ENCODE assay signal across 23 mouse cellular contexts in the genomic region with DNA sequence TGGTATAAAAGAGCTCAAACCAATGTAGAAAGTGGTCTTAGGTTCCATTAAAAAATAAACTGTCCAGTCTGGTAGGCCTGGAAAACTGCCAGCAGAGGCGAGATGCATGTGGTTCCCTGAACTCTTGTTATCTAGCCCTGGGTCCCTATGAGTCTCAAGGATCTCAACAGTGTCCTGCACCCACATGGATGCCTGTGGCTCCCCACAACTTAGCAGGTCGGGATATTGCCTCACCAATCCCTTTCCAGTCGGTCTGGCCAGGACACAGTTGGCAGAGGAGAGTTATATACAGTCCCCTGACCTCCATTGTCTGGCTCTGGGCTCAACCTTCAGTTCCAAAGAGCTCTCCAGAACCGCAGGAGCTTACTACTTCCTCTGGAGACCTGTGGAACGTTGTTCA.
A peak's percentile ranks its signal among the peaks of the same experiment; 100 is the strongest.
DNase-seq lines count a peak whose midpoint lies in the region; ATAC-seq and TF ChIP-seq lines count a peak whose summit lies in the region.
"Had no signal": no experiment of that assay in that cellular context is flagged by ENCODE, and none has a peak within 500 bp of the region (broad histone marks: within the 10 kb centered on the region; RNA-seq: fewer than 3 reads in every experiment).

No protein-coding gene starts in this region.

- no peak overlapping the region for H3K9ac ChIP-seq in lung, embryonic 14.5 days
- H3K9ac ChIP-seq: embryonic facial prominence, embryonic 12.5 days; forebrain, embryonic 13.5 days; forebrain, embryonic 15.5 days; forebrain, postnatal 0 days had no signal

- no peak for TF ChIP-seq CTCF in lung, embryonic 14.5 days (IDR thresholded peaks at IDR 0.05; ENCODE audit: low read depth)

- H3K4me1 ChIP-seq in lung, embryonic 14.5 days (ENCODE audit: insufficient read depth), result no peaks in the 10 kb centered on the region
- H3K4me1 ChIP-seq: embryonic facial prominence, embryonic 10.5 days; embryonic facial prominence, embryonic 12.5 days; forebrain, embryonic 13.5 days; forebrain, embryonic 15.5 days had no signal

- H3K4me3 ChIP-seq in lung, embryonic 14.5 days (ENCODE audit: low read depth, low read length), result no peak overlapping the region
- H3K4me3 ChIP-seq: embryonic facial prominence, embryonic 10.5 days; embryonic facial prominence, embryonic 12.5 days; forebrain, embryonic 13.5 days; forebrain, embryonic 15.5 days had no signal

- no peaks in the 10 kb centered on the region for H3K9me3 ChIP-seq in lung, embryonic 14.5 days (ENCODE audit: low read depth, low read length)
- H3K9me3 ChIP-seq: embryonic facial prominence, embryonic 10.5 days; embryonic facial prominence, embryonic 12.5 days; forebrain, embryonic 13.5 days; forebrain, embryonic 15.5 days had no signal

- no peak overlapping the region for H3K4me2 ChIP-seq in lung, embryonic 14.5 days
- H3K4me2 ChIP-seq: embryonic facial prominence, embryonic 12.5 days; forebrain, embryonic 13.5 days; forebrain, embryonic 15.5 days had no signal

- no peaks in the 10 kb centered on the region for H3K36me3 ChIP-seq in lung, embryonic 14.5 days (ENCODE audit: insufficient read depth)
- H3K36me3 ChIP-seq: embryonic facial prominence, embryonic 10.5 days; embryonic facial prominence, embryonic 12.5 days; forebrain, embryonic 15.5 days; G1E had no signal

- H3K27ac ChIP-seq in lung, embryonic 14.5 days (ENCODE audit: low read depth), result no peak overlapping the region
- H3K27ac ChIP-seq: embryonic facial prominence, embryonic 10.5 days; embryonic facial prominence, embryonic 12.5 days; forebrain, embryonic 13.5 days; forebrain, embryonic 15.5 days had no signal

- DNase-seq in adrenal gland, postnatal 10 days, result peak; percentile 10
- DNase-seq in adrenal gland, adult (ENCODE audit: inconsistent age in 2 of 2, low spot score in 1 of 2), result no peak
- peak; percentile 70 for DNase-seq in heart, adult 11 months
- no peak for DNase-seq in heart, adult 8-10 months (ENCODE audit: low spot score)
- peak; percentile 4 for DNase-seq in lung, embryonic 14.5 days
- no peak for DNase-seq in lung, postnatal 36 days
- DNase-seq: adrenal gland, adult 8-10 months; adrenal gland, postnatal 36 days; B cell, adult 2 months; cerebellum, adult 11-12 months; cerebellum, adult 2 months; cerebellum, adult 9-10 months; cerebellum, postnatal 25 days; forebrain, postnatal 0 days had no signal

- H3K27me3 ChIP-seq in lung, embryonic 14.5 days (ENCODE audit: insufficient read depth, low read length), result no peaks in the 10 kb centered on the region
- H3K27me3 ChIP-seq: CH12.LX; embryonic facial prominence, embryonic 12.5 days; forebrain, embryonic 13.5 days; forebrain, embryonic 15.5 days; Patski had no signal

- 74% methylated on average over 5 of the region's 5 CpGs for WGBS in lung, embryonic 14.5 days

- ATAC-seq in lung, embryonic 14.5 days (ENCODE audit: insufficient read depth), result no peak
- ATAC-seq: activated CD4-positive, CD25-positive, alpha-beta regulatory T cell, adult 4 months; CD4-positive, CD25-positive, alpha-beta regulatory T cell, adult 4 months; forebrain, embryonic 13.5 days; forebrain, embryonic 15.5 days; forebrain, postnatal 0 days; Patski had no signal

Comparison
In these comparisons a context has a peak if more than half of its experiments do, and no peak if none do; other contexts are left out.
1. DNase-seq: peak in adrenal gland, postnatal 10 days (single experiment), heart, adult 11 months (single experiment) and lung, embryonic 14.5 days (single experiment); none in adrenal gland, adult (0 of 2), heart, adult 8-10 months (single experiment) and lung, postnatal 36 days (single experiment).